ENCODE assay signal across 15 mouse cellular contexts in genomic region chr16:73728297-73728696, GRCm38 (mm10).
"Had no signal": no experiment of that assay in that cellular context is flagged by ENCODE, and none has a peak within 500 bp of the region (broad histone marks: within the 10 kb centered on the region; RNA-seq: fewer than 3 reads in every experiment).

No protein-coding gene starts in this region.

- H3K4me3 ChIP-seq: layer of hippocampus, adult 2 months; limb, embryonic 15.5 days; liver, embryonic 12.5 days; midbrain, embryonic 13.5 days; myocyte; neural tube, embryonic 15.5 days had no signal

- H3K36me3 ChIP-seq: limb, embryonic 15.5 days; liver, embryonic 12.5 days; midbrain, embryonic 13.5 days; neural tube, embryonic 15.5 days had no signal

- H3K4me1 ChIP-seq: limb, embryonic 15.5 days; liver, embryonic 12.5 days; midbrain, embryonic 13.5 days; neural tube, embryonic 15.5 days had no signal

- DNase-seq: kidney, adult 9 months; kidney, postnatal 4 days; lung, embryonic 14.5 days; lung, postnatal 10 days; lung, postnatal 4 days; right cerebral cortex, adult 18-20 months; right cerebral cortex, postnatal 25 days had no signal

- H3K27me3 ChIP-seq: limb, embryonic 15.5 days; liver, embryonic 12.5 days; midbrain, embryonic 13.5 days; neural tube, embryonic 15.5 days had no signal

- H3K27ac ChIP-seq: kidney, postnatal 0 days; layer of hippocampus, adult 2 months; limb, embryonic 15.5 days; liver, embryonic 12.5 days; midbrain, embryonic 13.5 days; neural tube, embryonic 15.5 days; stomach, postnatal 0 days had no signal

- ATAC-seq: liver, embryonic 12.5 days; midbrain, embryonic 13.5 days had no signal
